Mouse (Mus musculus) liver (tissue): ENCODE data around the gene Maml3.

Experiments used
- DNase-seq: peaks from one replicate; pipeline ENCODE4 v3.0.0-alpha.2; 2020; ENCODE audit warnings: mixed read lengths

The Maml3 gene

DNA sequence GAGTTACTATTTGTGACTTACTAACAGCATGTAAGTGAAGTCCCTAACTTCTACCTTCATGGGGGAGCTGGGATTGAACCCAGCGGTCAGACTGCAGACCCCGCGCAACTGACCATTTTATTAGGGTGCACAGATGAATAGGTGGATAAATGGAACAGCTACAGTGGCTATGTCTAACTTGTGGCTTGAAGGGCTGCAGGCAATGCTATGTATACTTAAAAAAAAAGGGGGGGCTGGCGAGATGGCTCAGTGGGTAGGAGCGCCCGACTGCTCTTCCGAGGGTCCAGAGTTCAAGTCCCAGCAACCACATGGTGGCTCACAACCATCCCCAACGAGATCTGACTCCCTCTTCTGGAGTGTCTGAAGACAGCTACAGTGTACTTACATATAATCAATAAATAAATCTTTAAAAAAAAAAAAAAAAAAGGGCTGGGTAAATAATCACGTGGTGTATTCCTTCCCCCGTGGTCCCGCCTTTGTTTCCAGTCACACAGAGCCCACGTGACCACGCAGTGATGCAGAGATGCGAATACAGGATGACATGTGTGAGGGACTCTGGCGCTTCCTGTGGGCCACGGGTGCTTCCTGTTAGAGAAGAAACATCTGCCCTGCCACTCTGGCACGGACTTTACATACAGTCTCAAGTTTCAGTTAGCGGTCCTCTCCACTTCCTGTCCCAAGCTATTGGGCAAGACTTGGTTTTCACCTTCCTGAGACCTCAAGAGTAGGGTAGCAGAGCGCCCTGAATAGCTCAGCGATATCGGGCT lies 105.0 kb downstream of the Maml3 start:
- peak; percentile 55 for DNase-seq

DNA sequence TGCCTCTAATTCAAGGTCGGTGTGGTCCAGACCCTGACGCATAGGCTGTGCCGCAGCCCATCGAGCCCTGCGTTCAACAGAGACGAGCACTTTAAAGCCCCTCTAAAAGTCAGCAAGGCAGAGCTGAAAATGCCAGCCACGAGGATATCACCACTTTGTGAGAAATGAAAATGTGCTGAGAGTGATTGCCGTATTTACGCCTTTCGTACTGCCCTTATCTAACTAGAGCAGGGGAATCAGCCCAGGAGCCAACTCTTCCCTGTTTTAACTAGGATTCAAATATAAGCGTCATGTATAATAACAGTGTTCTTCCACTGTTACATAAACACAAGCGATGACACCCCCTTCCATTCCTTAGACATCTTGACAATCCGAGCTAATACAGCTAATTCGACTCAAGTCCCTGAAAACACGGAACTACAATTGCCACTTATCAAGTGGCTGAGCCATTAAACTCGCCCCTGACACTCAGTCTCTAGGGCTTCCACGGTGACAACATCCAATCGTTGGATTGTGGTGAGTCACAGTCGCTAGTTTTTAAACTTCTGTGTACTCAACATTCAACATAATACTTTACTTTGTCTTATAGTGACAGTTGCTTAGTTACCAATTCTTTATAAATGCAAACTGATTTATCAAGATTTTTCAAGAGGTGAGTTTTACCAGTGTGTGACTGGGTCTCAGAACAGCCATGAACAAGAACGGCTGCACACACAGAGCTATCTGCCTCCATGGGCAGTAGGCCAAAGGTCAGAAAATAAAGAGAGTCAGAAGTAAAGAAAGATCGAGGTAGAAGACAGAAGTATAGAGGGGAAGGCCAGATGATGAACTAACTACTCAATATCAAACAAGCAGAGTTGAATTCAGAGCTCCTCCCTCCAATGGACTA lies 106.1 kb downstream of the Maml3 start:
- peak; percentile 31 for DNase-seq

GRCm38 (mm10) chr3:51997616-51998015 lies 107.3 kb downstream of the Maml3 start:
- DNase-seq, result no peak

GRCm38 (mm10) chr3:51986507-51986906 lies 118.4 kb downstream of the Maml3 start:
- DNase-seq, result no peak

GRCm38 (mm10) chr3:51981496-51981895 lies 123.4 kb downstream of the Maml3 start:
- no peak for DNase-seq

- no peak for DNase-seq
These were observed 127.1 kb downstream of the Maml3 start for GRCm38 (mm10) chr3:51977654-51978352.

- no peak for DNase-seq
These were observed 130.3 kb downstream of the Maml3 start for GRCm38 (mm10) chr3:51974601-51975000.

GRCm38 (mm10) chr3:51974153-51974552 lies 130.7 kb downstream of the Maml3 start:
- DNase-seq, result no peak

- no peak for DNase-seq
These were observed 132.3 kb downstream of the Maml3 start for GRCm38 (mm10) chr3:51972576-51972975.

DNA sequence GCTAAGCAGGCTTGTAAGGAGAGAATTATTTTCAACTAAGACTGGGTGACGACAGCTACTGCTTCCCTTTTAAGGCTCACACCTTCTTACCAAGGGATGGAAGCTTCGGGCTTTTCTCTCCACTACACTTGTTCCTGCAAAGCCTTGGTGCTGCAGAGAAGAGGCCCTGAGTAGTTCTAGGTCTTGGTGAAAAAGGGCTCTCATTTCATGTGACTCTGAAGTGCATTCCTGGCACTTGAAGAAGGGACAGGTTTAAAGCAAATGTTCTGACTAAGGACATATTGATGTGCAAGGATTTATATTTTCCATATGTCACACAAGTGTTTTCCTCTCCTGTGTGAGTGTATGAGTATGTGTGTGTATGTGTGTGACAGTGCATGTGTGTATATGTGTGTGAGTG lies 134.4 kb downstream of the Maml3 start:
- DNase-seq, result no peak

- DNase-seq, result no peak
These were observed 135.4 kb downstream of the Maml3 start for GRCm38 (mm10) chr3:51969451-51969850.

GRCm38 (mm10) chr3:51965841-51966240 lies 139.0 kb downstream of the Maml3 start:
- no peak for DNase-seq

DNA sequence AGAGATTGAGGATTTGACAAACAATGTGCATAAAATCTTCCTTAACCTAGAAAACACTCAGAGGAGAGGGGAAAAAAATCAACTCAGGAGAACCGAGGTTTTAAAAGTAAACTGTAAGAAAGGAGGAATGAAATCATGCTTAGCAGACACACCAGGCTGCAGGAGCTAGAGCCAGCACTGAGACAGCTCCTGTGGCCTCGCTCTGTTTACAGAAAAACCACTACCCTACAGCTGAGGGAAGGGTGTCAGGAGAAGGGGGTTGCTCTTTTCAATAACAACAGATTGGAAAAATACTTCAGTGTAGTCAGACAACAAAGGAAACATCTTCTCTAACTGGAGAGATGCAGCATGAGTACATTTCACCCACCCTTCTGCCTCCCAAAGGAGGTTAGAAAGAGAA lies 139.4 kb downstream of the Maml3 start:
- no peak for DNase-seq

GRCm38 (mm10) chr3:51965008-51965407 lies 139.9 kb downstream of the Maml3 start:
- DNase-seq, result no peak

DNA sequence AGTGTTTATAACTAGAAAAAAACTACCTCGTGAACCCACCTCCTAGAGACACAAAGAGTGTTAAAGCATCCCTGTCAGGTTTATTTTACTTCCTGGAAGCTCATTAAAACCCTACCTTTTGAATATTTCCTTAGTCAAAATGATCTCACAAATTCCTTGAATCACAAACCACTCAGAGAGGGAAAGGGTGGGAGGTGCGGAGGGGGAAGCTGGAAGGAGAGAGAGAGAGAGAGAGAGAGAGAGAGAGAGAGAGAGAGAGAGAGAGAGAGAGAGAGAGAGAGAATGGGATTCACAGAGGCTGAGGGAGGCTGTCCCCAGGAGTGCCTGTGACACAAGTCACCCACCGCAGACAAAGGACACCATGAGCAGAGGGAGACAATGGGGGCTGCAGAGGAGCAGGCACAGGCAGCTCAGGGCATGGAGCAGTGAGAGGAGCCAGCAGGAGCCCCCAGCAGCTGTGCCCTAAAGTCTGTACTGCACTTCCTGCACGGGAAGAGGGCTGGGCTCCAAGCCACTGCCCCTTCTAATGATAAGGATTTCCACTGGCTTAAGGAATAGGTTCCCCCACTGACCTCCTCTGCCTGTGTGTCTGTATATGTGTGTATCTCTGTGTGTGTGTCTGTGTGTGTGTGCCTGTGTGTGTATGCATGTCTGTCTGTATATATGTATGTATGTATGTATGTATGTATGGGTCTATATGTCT lies 140.8 kb downstream of the Maml3 start:
- DNase-seq, result no peak

- no peak for DNase-seq
These were observed 141.6 kb downstream of the Maml3 start for GRCm38 (mm10) chr3:51963151-51963791.

GRCm38 (mm10) chr3:51958751-51959150 lies 146.1 kb downstream of the Maml3 start:
- no peak for DNase-seq

GRCm38 (mm10) chr3:51954441-51954840 lies 150.4 kb downstream of the Maml3 start:
- DNase-seq, result no peak

DNA sequence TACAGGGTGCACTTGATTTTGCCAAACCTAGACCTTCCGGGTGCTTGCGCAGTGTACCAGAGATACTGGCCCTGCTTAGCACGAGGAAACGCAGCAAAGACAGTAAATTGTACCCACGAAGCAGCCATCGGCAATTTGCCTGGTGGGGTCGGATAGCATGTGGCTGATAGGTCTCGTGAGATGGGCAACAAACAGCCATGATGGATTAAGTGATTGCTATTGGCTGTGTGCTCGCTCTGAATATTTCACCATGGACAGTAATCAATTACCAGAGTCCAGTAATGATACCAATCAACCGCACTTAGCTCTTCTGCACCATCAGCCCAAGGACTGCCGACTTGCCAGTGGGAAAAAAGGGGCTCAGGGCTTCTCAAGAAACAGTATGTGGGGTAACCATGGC lies 150.9 kb downstream of the Maml3 start:
- no peak for DNase-seq

DNA sequence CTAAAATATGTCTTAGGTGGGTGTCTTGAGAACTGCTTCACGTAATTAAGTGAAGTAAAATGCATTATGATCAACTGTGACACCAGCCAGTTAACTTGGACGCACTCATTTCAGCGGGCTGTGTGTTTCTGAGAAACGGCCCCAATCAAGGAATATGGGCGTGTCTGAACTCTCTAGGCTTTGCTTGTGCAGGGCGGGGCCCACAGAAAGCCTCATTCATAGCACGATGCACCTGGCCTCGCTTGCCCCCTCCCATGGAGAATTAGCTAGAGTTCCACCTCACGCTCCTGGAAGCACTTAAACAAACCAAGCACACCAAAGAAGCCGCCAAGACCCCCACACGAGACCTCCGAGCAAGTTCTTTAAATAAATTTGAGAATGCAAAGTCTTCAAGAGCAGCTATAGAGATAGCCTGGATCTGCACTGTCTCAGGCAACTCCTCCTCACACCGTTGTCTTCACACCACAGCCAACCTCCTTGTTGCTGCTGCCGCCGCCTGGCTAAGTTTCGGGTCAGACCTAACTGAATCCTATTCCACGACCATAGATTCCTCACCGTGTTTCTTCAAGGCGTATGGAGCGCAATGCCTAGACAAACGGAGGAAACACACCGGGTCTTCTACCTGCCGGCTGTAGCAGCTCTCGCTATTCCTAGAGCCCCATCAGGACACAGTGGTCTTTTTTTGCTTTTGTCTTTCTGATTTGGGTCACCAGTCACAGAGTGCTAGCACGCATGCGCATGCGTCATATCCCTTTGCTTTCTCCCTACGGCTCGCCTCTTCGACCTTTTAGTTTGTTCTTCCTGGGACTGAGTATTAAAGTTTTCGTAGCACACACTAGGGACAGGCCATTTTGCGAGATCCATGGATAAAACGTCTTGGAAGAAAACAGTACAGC lies 151.9 kb downstream of the Maml3 start:
- DNase-seq, result no peak

GRCm38 (mm10) chr3:51952267-51952666 lies 152.6 kb downstream of the Maml3 start:
- no peak for DNase-seq
